Mouse (Mus musculus) intestine, embryonic 15.5 days (tissue): ENCODE data around the gene Ahcyl2. TPM values are rescaled to one million over a fixed set of nuclear protein-coding genes. Genes with fewer than 3 reads are reported as not detected.
A peak's percentile ranks its signal among the peaks of the same experiment; 100 is the strongest.

ENCODE experiments used
- ATAC-seq: fragments of 200-750 bp; cut with Nextera tagmentation; 2 replicates; pipeline ENCODE4 v1.8.0; 2017; ENCODE audit warnings: moderate TSS enrichment, moderate library complexity
- H3K27ac ChIP-seq: fragments of 300-500 bp; sonication (generic); 2 replicates; pipeline ENCODE4 v1.5.1; 2015; ENCODE audit warnings: mild to moderate bottlenecking, inconsistent platforms
- H3K27me3 ChIP-seq: fragments of 300-500 bp; sonication (generic); replicated peaks from 2 replicates; pipeline ENCODE4 v1.6.1; 2015; ENCODE audit warnings: inconsistent platforms
- H3K36me3 ChIP-seq: fragments of 300-500 bp; sonication (generic); 2 replicates; pipeline ENCODE4 v1.6.1; 2015; ENCODE audit warnings: inconsistent platforms
- H3K4me1 ChIP-seq: fragments of 300-500 bp; sonication (generic); replicated peaks from 2 replicates; pipeline ENCODE4 v1.6.1; 2015; ENCODE audit warnings: inconsistent platforms
- H3K4me2 ChIP-seq: fragments of 300-500 bp; sonication (generic); replicated peaks from 2 replicates; pipeline ENCODE4 v1.6.1; 2015; ENCODE audit warnings: mild to moderate bottlenecking, inconsistent platforms
- H3K4me3 ChIP-seq: fragments of 300-500 bp; sonication (generic); replicated peaks from 2 replicates; pipeline ENCODE4 v1.5.1; 2015; ENCODE audit warnings: inconsistent platforms
- H3K9ac ChIP-seq: fragments of 300-500 bp; sonication (generic); 2 replicates; pipeline ENCODE4 v1.6.1; 2015; ENCODE audit warnings: inconsistent platforms
- H3K9me3 ChIP-seq: fragments of 300-500 bp; sonication (generic); 2 replicates; pipeline ENCODE4 v1.6.1; 2016; ENCODE audit warnings: inconsistent platforms
- WGBS: fragments of 180-500 bp; shearing (Covaris S2); methylation state at CpG from one replicate; pipeline ENCODE4 v1.1.7; 2015; 5-methylcytosine and 5-hydroxymethylcytosine counted together
- polyA plus RNA-seq: library from polyadenylated mRNA; unstranded; fragments of >200 nt; fragmentation: Nextera tagmentation; extraction: Ambion mirVana; gene quantifications from 2 replicates; pipeline ENCODE4 v1.2.1, GENCODE M21; 2015

Ahcyl2 gene
- polyA plus RNA-seq, 1 experiment from 2014 or later: 62.1 TPM

DNA sequence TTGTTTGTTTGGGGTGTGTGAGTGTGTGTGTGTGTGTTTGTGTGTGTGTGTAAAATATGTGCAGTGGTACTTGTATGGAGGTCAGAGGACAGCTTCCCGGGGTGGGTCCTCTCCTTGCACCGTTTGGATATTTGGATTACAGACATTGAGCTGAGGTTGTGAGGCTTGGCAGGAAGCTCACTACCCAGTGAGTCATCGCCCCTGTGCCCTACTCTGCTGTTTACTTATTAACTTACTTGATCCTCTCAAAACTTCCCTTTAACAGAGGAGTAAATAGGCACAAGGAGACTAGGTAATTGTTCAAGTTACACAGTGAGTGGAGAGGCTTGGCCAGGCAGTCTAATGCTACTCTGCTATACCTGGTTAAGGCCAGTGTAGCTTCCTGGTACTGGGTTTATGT lies 81.0 kb downstream of the Ahcyl2 start:
- WGBS: 42% methylated on average over 3 of the region's 3 CpGs
- H3K27ac ChIP-seq: peak overlapping the region; percentile 57
- no peaks in the 10 kb centered on the region for H3K27me3 ChIP-seq
- peak; percentile 44 for ATAC-seq
- 0 out of 2 replicates have a peak overlapping the region, but pooled peaks have one; percentile 3 for H3K4me2 ChIP-seq
- no peaks in the 10 kb centered on the region for H3K9me3 ChIP-seq
- H3K36me3 ChIP-seq: no peaks in the 10 kb centered on the region
- no peak overlapping the region for H3K4me3 ChIP-seq
- H3K9ac ChIP-seq: no peak overlapping the region
- peaks cover 2% of the 10 kb centered on the region; the same call in 1 of the 2 replicates for H3K4me1 ChIP-seq

DNA sequence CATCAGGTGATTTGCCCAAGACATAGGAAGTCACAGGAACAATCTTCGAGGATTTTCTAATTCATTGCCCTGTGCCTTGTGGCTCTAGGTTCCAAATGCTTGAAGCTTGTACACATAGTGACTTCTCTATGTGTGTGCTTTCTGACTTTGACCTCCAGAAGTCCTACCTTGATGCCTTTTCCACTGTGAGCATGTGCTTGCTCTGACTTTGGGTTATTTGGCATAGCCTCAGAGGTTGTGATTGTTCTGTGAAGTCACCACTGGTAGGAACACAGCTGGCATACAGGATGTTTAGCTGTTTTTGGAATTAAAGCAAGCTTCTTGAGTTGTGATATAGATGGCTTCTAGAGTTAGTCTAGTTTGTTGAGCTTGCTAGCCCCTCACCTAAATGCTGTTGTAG lies 82.3 kb downstream of the Ahcyl2 start:
- Histone ChIP-seq H3K9ac (no peak overlapping the region), H3K4me2 (no peak overlapping the region), H3K9me3 (no peaks in the 10 kb centered on the region), H3K27ac (no peak overlapping the region), H3K27me3 (no peaks in the 10 kb centered on the region), H3K4me3 (no peak overlapping the region), H3K36me3 (no peaks in the 10 kb centered on the region), H3K4me1 (peaks cover 2% of the 10 kb centered on the region; the same call in 1 of the 2 replicates)
- 87% methylated on average over 1 of the region's 1 CpGs for WGBS
- ATAC-seq: no peak

DNA sequence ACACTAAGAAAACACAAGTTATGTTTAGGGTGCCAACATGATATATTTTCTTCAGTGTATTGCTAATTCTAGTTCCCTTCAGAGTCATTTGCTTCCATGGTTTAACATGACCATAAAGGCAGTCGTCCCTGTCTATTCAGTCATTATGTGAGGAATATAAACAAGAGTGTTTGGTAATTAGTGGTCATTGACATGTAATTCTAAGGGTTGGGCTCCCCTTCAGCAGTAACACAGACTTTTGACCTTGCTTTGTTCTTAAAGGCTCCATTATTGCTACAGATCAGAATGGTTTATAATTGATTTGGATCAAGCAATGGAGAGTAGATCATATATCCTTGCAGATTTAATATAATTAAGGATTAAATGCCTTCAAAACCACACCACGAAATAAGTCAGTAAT lies 82.9 kb downstream of the Ahcyl2 start:
- ATAC-seq: no peak
- Histone ChIP-seq H3K27ac (no peak overlapping the region), H3K4me2 (no peak overlapping the region), H3K27me3 (no peaks in the 10 kb centered on the region), H3K4me1 (peaks cover 2% of the 10 kb centered on the region; the same call in 1 of the 2 replicates), H3K4me3 (no peak overlapping the region), H3K9ac (no peak overlapping the region), H3K9me3 (no peaks in the 10 kb centered on the region), H3K36me3 (no peaks in the 10 kb centered on the region)
- 61% methylated on average over 2 of the region's 2 CpGs for WGBS

DNA sequence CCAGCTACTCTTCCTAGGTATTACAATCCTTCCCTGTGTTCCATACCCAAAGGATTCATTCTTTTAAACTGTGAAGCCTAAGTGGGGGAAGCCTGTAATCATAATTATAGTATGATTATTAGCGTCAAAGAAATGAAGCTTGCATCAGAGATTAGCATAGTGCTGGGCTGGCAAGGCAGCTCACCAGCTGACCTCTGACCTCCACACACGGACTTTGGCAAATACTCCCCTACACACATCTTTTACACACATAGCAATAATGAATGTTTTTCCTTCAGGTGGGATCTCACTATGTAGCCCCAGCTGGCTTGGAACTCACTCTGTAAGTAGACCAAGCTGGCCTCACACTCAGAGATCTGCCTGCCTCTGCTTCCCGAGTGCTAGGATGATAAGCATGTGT lies 84.1 kb downstream of the Ahcyl2 start:
- Histone ChIP-seq H3K9ac (no peak overlapping the region), H3K4me3 (no peak overlapping the region), H3K4me2 (no peak overlapping the region), H3K9me3 (no peaks in the 10 kb centered on the region), H3K27ac (no peak overlapping the region), H3K4me1 (peaks cover 2% of the 10 kb centered on the region; the same call in 1 of the 2 replicates), H3K27me3 (no peaks in the 10 kb centered on the region), H3K36me3 (no peaks in the 10 kb centered on the region)
- no peak for ATAC-seq
- WGBS: 78% methylated on average over 3 of the region's 3 CpGs

DNA sequence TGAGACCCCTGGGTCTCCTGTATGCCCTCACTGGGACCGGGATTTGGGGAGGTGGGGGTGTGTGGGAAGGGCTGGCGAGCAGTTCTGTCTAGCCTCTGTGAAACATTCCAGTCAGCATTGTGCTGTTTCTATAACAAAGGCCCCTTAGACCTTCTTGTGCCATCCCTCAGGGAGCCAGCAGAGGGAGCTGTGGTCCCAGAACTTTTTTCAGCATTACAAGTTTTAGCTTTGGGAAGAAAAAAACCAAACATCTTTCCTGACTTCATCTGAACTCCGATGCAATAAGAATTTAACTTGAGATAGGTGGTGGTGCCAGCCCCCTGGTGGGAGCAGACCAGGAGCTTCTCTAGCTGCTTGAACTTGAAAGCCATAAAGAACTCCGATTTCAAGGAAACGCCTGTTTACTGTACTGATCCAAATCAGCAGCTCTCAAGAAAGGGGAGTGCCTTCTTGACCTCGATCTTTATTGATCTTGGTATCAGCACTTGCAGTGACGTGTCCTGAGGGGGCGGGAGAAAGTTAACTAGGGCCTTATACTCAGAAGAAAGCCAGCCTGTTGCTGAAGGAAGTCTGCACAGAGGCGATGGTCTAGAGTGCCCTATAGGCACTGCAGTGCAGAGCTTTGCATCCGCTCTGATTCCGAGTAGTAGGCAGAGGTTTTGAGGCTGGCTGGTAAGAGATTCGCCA lies 85.5 kb downstream of the Ahcyl2 start:
- 16% methylated on average over 12 of the region's 12 CpGs for WGBS
- peak; percentile 91 for ATAC-seq

DNA sequence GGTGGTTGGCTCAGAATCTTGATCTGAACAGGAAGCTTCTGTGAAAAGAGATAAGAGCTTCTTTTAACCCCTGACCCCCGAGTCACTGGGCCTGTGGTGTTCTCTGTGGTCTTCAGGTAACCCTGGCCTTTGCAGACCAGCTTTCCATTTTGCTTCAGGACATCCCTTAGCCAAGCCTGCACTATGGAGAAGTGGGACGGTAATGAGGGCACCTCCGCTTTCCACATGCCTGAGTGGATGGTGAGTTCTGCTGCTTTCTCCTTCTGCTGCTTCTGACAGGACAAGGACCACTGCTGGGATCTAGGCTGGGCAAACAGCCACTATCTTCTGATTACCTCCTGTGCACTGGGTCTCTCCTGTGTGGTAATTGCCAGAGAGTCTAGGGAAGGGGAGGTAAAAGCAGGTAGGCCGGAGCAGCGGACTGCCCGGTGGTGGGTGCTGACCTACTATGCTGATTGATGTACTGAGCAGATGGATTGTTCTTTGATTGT lies 86.1 kb downstream of the Ahcyl2 start:
- peak overlapping the region; percentile 76 for H3K27ac ChIP-seq
- H3K4me2 ChIP-seq: peak overlapping the region; percentile 48
- 66% methylated on average over 6 of the region's 6 CpGs for WGBS
- H3K36me3 ChIP-seq: no peaks in the 10 kb centered on the region
- peaks cover 2% of the 10 kb centered on the region; the same call in 1 of the 2 replicates for H3K4me1 ChIP-seq
- H3K9ac ChIP-seq: peak overlapping the region; percentile 39
- no peaks in the 10 kb centered on the region for H3K27me3 ChIP-seq
- H3K9me3 ChIP-seq: no peaks in the 10 kb centered on the region
- H3K4me3 ChIP-seq: peak overlapping the region; percentile 27
- peak; percentile 42 for ATAC-seq

More for the DNA sequence above, 85.5 kb downstream of the Ahcyl2 start:
- Histone ChIP-seq H3K9me3 (no peaks in the 10 kb centered on the region), H3K9ac (peak overlapping the region; percentile 39), H3K36me3 (no peaks in the 10 kb centered on the region), H3K4me3 (peak overlapping the region; percentile 27), H3K27me3 (no peaks in the 10 kb centered on the region), H3K4me2 (peak overlapping the region; percentile 48), H3K27ac (peak overlapping the region; percentile 76), H3K4me1 (peaks cover 2% of the 10 kb centered on the region; the same call in 1 of the 2 replicates)

DNA sequence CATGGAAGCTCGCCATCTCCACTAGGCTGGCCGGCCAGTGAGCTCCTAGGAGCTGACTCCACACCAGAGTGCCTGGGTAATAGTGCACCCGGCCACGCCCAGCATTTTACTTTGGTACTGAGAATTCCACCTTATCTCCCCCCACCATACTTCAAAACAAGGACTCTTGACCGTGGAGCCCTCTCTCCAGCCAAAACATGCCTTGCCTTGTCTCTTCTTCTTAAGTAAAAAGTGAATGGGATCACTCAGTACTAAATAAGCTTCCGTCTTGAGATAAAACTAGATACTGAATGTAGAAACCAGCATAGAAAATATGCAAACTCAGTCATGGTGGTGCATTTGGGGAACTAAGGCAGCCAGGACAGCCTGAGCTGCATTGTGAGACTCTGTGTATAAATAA lies 90.8 kb downstream of the Ahcyl2 start:
- H3K9ac ChIP-seq: no peak overlapping the region
- peaks cover 5% of the 10 kb centered on the region; the same call in 1 of the 2 replicates for H3K36me3 ChIP-seq
- no peaks in the 10 kb centered on the region for H3K27me3 ChIP-seq
- no peak overlapping the region for H3K4me3 ChIP-seq
- no peak for ATAC-seq
- 66% methylated on average over 6 of the region's 6 CpGs for WGBS
- no peaks in the 10 kb centered on the region; the same call in 1 of the 2 replicates for H3K4me1 ChIP-seq
- H3K9me3 ChIP-seq: no peaks in the 10 kb centered on the region
- H3K27ac ChIP-seq: no peak overlapping the region
- no peak overlapping the region for H3K4me2 ChIP-seq

DNA sequence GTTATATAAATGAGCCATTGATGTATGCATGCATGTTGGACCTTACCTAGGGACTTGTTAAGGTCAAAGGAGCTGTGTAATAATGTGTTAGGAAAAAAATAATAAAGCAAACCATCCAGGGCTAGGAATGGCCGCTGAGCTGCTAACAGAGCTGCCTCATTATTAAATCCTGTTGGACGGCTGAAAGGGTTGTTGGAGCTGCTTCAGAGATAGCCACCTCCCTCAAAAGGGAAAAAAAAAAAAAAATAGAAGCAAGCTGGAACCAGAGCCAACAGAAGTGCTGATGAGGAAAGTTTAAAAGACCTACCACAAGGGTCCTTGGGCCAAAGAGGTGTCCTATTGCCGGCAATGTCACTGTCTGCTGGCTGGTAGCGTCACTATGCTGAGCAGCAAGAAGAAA lies 91.5 kb downstream of the Ahcyl2 start:
- no peak overlapping the region for H3K4me3 ChIP-seq
- 75% methylated on average over 4 of the region's 4 CpGs for WGBS

DNA sequence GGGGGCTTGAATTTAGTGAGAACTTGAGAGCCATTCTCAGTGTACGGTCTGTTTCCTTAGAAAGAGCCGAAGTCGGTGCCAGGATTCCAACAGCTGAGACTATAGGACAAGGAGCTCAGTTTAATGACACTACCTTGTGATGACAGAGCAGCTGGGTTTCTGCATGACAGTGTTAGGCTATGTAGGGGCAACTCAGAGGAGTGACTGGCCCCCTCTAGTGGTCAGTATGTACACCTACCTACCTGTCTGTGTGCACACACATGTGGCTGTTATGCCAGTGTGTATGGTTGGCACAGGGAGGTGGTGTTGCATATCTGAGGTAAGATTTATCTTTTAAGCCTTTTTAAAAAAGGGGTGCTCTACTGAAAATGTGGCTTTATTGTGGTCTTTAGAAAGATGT lies 92.4 kb downstream of the Ahcyl2 start:
- Histone ChIP-seq H3K27me3 (no peaks in the 10 kb centered on the region), H3K4me3 (no peak overlapping the region), H3K9ac (no peak overlapping the region), H3K4me1 (no peaks in the 10 kb centered on the region; the same call in 1 of the 2 replicates), H3K4me2 (no peak overlapping the region), H3K27ac (no peak overlapping the region), H3K36me3 (peaks cover 5% of the 10 kb centered on the region; the same call in 1 of the 2 replicates), H3K9me3 (no peaks in the 10 kb centered on the region)
- ATAC-seq: peak; percentile 31; the same call in 1 of the 2 replicates
- WGBS: 93% methylated on average over 3 of the region's 3 CpGs

More for the DNA sequence above, 91.5 kb downstream of the Ahcyl2 start:
- no peak overlapping the region for H3K9ac ChIP-seq
- H3K4me2 ChIP-seq: no peak overlapping the region
- ATAC-seq: no peak
- H3K9me3 ChIP-seq: no peaks in the 10 kb centered on the region
- H3K4me1 ChIP-seq: no peaks in the 10 kb centered on the region; the same call in 1 of the 2 replicates
- H3K36me3 ChIP-seq: peaks cover 5% of the 10 kb centered on the region; the same call in 1 of the 2 replicates
- no peaks in the 10 kb centered on the region for H3K27me3 ChIP-seq
- H3K27ac ChIP-seq: no peak overlapping the region

DNA sequence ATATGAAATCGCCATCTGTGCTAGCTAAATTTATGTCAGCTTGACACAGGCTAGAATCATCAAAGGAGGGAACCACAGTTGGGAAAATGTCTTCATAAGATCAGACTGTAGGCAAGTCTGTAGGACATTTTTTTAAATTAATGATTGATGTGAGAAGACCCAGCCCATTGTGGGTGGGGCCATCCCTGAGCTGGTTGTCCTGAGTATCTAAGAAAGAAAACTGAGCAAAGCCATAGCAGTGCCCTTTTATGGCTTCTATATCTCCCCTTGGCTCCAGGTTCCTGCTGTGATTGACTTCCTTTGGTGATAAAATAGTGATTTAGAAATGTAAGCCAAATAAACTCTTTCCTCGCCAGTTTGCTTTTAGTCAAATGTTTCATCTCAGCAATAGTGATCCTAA lies 97.1 kb downstream of the Ahcyl2 start:
- WGBS: 76% methylated on average over 2 of the region's 2 CpGs
- H3K27me3 ChIP-seq: no peaks in the 10 kb centered on the region
- no peak overlapping the region for H3K4me3 ChIP-seq
- H3K36me3 ChIP-seq: peaks cover 5% of the 10 kb centered on the region; the same call in 1 of the 2 replicates
- no peak overlapping the region for H3K9ac ChIP-seq
- ATAC-seq: peak; percentile 78
- H3K9me3 ChIP-seq: no peaks in the 10 kb centered on the region
- no peaks in the 10 kb centered on the region for H3K4me1 ChIP-seq
- no peak overlapping the region for H3K27ac ChIP-seq
- no peak overlapping the region for H3K4me2 ChIP-seq

DNA sequence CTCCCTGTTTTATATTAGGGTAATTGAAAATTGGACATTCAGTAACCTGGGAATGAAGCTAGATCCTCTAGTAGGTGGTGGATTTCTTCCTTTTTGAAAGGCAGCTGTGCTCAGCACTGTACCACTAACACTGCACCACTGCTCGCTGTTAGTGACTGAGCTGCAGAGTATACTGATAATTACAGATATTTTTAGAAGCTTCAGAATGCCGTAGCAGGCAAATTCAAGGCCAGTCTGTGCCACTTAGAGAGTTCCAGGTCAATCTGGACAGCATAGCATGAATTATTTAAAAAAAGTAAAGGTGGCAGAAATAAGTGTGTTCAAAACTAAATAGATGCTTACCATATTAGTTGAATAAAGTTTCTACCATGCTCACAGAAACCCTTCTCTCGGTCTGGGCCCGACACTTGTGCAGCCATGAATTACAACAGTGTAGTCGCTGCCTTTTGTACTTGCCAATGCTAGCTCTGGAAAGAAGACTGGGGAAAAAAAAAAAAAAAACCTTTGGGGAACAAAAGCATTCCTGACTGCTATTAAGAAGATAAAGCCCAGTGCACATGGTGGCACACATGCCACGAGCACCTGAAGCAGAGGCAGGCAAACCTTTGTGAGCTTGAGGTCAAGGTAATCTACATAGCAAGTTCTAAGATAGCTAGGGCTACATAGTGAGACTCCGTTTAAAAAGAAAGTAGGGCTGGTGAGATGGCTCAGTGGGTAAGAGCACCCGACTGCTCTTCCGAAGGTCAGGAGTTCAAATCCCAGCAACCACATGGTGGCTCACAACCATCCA lies 99.3 kb downstream of the Ahcyl2 start:
- H3K27ac ChIP-seq: no peak overlapping the region
- H3K27me3 ChIP-seq: no peaks in the 10 kb centered on the region
- H3K4me2 ChIP-seq: no peak overlapping the region
- WGBS: 76% methylated on average over 9 of the region's 9 CpGs
- H3K9me3 ChIP-seq: no peaks in the 10 kb centered on the region
- no peak overlapping the region for H3K9ac ChIP-seq
- peaks cover 12% of the 10 kb centered on the region; the same call in 1 of the 2 replicates for H3K36me3 ChIP-seq
- H3K4me3 ChIP-seq: no peak overlapping the region
- ATAC-seq: 0 out of 2 replicates have a peak, but pooled peaks have one; percentile 29
- no peaks in the 10 kb centered on the region for H3K4me1 ChIP-seq

DNA sequence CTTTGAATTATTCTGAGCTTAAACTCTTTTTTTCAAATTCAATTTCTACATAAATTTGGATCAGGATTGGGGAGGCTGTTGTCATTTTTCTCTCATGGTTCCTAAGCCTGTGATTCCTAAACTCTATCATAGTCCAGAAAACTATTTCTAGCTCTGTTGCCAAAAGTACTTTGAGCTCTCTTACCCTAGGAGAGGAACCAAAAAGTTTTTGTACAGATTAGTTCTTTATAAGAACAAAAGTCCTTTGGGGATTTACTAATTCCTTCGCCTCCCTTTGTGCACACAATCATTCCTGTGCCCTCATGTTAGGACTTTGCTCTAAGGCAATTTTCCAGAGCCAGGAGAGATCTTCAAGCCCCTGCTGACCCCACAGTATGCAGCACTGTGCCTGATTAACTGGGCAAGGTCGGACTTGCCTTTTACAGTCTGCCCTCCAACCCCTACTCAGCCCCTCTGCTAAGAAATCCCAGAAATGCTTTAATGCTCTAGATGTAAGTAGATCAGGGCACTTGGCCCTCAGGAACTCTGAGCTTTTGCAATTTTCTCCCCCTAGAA lies 100.6 kb downstream of the Ahcyl2 start:
- H3K4me2 ChIP-seq: no peak overlapping the region
- no peaks in the 10 kb centered on the region for H3K4me1 ChIP-seq
- 0 out of 2 replicates have a peak, but pooled peaks cover 7% of the 10 kb centered on the region for H3K36me3 ChIP-seq
- ATAC-seq: no peak
- no peaks in the 10 kb centered on the region for H3K9me3 ChIP-seq
- 67% methylated on average over 2 of the region's 2 CpGs for WGBS
- no peaks in the 10 kb centered on the region for H3K27me3 ChIP-seq
- H3K9ac ChIP-seq: no peak overlapping the region
- H3K27ac ChIP-seq: no peak overlapping the region
- no peak overlapping the region for H3K4me3 ChIP-seq
